Mouse (Mus musculus) liver, adult 2 months (tissue): ENCODE data around the gene Cenpp.

Experiments used
- CTCF ChIP-seq: fragments of 200-500 bp; IDR thresholded peaks from 2 replicates; pipeline ENCODE4 v1.5.1; 2011; ENCODE audit warnings: low read depth, low read length, control low read depth
- POLR2A ChIP-seq: fragments of 200-500 bp; IDR thresholded peaks from 2 replicates; pipeline ENCODE4 v1.6.1; 2011; ENCODE audit warnings: low read length, control low read depth; ENCODE audit not compliant: insufficient read depth; ENCODE audit errors: extremely low read depth

- no peak for TF ChIP-seq CTCF
- TF ChIP-seq POLR2A, result no peak
These were observed 95.7 kb downstream of the Cenpp start for GRCm38 (mm10) chr13:49556924-49557323.
